Comparison of ENCODE assay signal across 8 mouse cellular contexts in genomic region chr15:84168170-84169161, GRCm38 (mm10). TPM values are rescaled to one million over a fixed set of nuclear protein-coding genes. Genes with fewer than 3 reads are reported as not detected.
DNase-seq lines count a peak whose midpoint lies in the region; ATAC-seq lines count a peak whose summit lies in the region.

No protein-coding gene starts in this region.

- 1% methylated on average over 28 of the region's 28 CpGs for WGBS in forebrain, embryonic 11.5 days
- 2% methylated on average over 28 of the region's 28 CpGs for WGBS in hindbrain, embryonic 10.5 days
- WGBS in midbrain, embryonic 15.5 days, result 1% methylated on average over 28 of the region's 28 CpGs

- ATAC-seq in forebrain, embryonic 11.5 days (replicated peaks; ENCODE audit: low FRiP score), result peak; percentile 43
- ATAC-seq in midbrain, embryonic 15.5 days (replicated peaks), result peak; percentile 49

- H3K36me3 ChIP-seq in forebrain, embryonic 11.5 days (ENCODE audit: control insufficient read depth, insufficient read depth, low read length), result no peaks in the 10 kb centered on the region
- no peaks in the 10 kb centered on the region for H3K36me3 ChIP-seq in hindbrain, embryonic 10.5 days
- no peaks in the 10 kb centered on the region for H3K36me3 ChIP-seq in midbrain, embryonic 15.5 days (replicated peaks)

- H3K27me3 ChIP-seq in forebrain, embryonic 11.5 days (ENCODE audit: control insufficient read depth, insufficient read depth, low read length), result peaks cover 6% of the 10 kb centered on the region; the same call in 1 of the 2 replicates
- H3K27me3 ChIP-seq in hindbrain, embryonic 10.5 days (ENCODE audit: insufficient read depth, poor library complexity, severe bottlenecking), result peaks cover 23% of the 10 kb centered on the region
- H3K27me3 ChIP-seq in midbrain, embryonic 15.5 days (replicated peaks), result no peaks in the 10 kb centered on the region

- peaks cover 9% of the 10 kb centered on the region for H3K4me1 ChIP-seq in forebrain, embryonic 11.5 days (replicated peaks; ENCODE audit: control insufficient read depth, insufficient read depth, low read length)
- H3K4me1 ChIP-seq in hindbrain, embryonic 10.5 days (replicated peaks), result peaks cover 24% of the 10 kb centered on the region
- H3K4me1 ChIP-seq in midbrain, embryonic 15.5 days, result peaks cover 24% of the 10 kb centered on the region

- intact Hi-C loops in heart, postnatal 25 days (cut with DNase I), result loop anchor here (5.0 kb wide), 1 partner anchor 96 kb away; no protein-coding TSS in a partner anchor
- intact Hi-C loops in left cerebral cortex, postnatal 10 days (cut with DNase I), result loop anchor here (5.0 kb wide), 1 partner anchor 46 kb away; the partner anchor contains the start of gene Pnpla5

- H3K9ac ChIP-seq in forebrain, embryonic 11.5 days (ENCODE audit: low read length), result peak overlapping the region; percentile 58
- H3K9ac ChIP-seq in midbrain, embryonic 15.5 days, result peak overlapping the region; percentile 46

- peak overlapping the region; percentile 97 for H3K4me2 ChIP-seq in forebrain, embryonic 11.5 days (ENCODE audit: low read depth, low read length, severe bottlenecking)
- peak overlapping the region; percentile 69 for H3K4me2 ChIP-seq in midbrain, embryonic 15.5 days

- no peaks in the 10 kb centered on the region for H3K9me3 ChIP-seq in forebrain, embryonic 11.5 days (ENCODE audit: control insufficient read depth, low read length)
- H3K9me3 ChIP-seq in hindbrain, embryonic 10.5 days, result no peaks in the 10 kb centered on the region
- H3K9me3 ChIP-seq in midbrain, embryonic 15.5 days, result no peaks in the 10 kb centered on the region

- H3K4me3 ChIP-seq in forebrain, embryonic 11.5 days (ENCODE audit: low read depth, low read length), result peak overlapping the region; percentile 46
- H3K4me3 ChIP-seq in hindbrain, embryonic 10.5 days, result peak overlapping the region; percentile 66
- H3K4me3 ChIP-seq in midbrain, embryonic 15.5 days, result peak overlapping the region; percentile 49

- DNase-seq in heart, adult 11 months, result peak; percentile 94
- no peak for DNase-seq in heart, postnatal 25 days (ENCODE audit: low spot score)
- DNase-seq in brain, adult 2 months (ENCODE audit: low read depth, low spot score), result peak; percentile 64
- peak; percentile 57 for DNase-seq in forebrain, embryonic 11.5 days (ENCODE audit: low spot score)
- DNase-seq in hindbrain, embryonic 10.5 days (ENCODE audit: low spot score), result peak; percentile 19
- DNase-seq in left cerebral cortex, postnatal 10 days (ENCODE audit: extremely low spot score in 1 of 2, low spot score in 2 of 2), result peak; percentile 51 to 76
- no peak for DNase-seq in B cell, adult 2 months

- H3K27ac ChIP-seq in forebrain, embryonic 11.5 days (ENCODE audit: low read depth, low read length), result no peak overlapping the region
- peak overlapping the region; percentile 82 for H3K27ac ChIP-seq in hindbrain, embryonic 10.5 days
- H3K27ac ChIP-seq in midbrain, embryonic 15.5 days, result peak overlapping the region; percentile 87

RNA-seq across cellular contexts. Expression of gene Pnpla3, which starts 0.8 kb away (rescaled TPM):
- 1 to 10 TPM; 4.2 to 6.4 TPM for total RNA-seq in heart, postnatal 25 days (2021)
- polyA plus RNA-seq in forebrain, embryonic 11.5 days (2014; fragmentation: Nextera tagmentation; extraction: Ambion mirVana), result 1.6 and 2.0 TPM in 2 replicates
- 0.88 and 1.1 TPM in 2 replicates for polyA plus RNA-seq in hindbrain, embryonic 10.5 days (2016; fragmentation: Nextera tagmentation; extraction: Ambion mirVana)
- 10 to 100 TPM; 13.1 to 16.3 TPM for total RNA-seq in left cerebral cortex, postnatal 10 days (2021)
- polyA plus RNA-seq in midbrain, embryonic 15.5 days (2015; fragmentation: Nextera tagmentation; extraction: Ambion mirVana), result 4.6 and 6.4 TPM in 2 replicates

RNA-seq across cellular contexts. Expression of gene Samm50, which starts 23.6 kb away (rescaled TPM):
- total RNA-seq in heart, postnatal 25 days (2021), result 100 to 1,000 TPM; 264 to 267 TPM
- 78.8 and 83.0 TPM in 2 replicates for polyA plus RNA-seq in forebrain, embryonic 11.5 days (2014; fragmentation: Nextera tagmentation; extraction: Ambion mirVana)
- 94.5 and 103 TPM in 2 replicates for polyA plus RNA-seq in hindbrain, embryonic 10.5 days (2016; fragmentation: Nextera tagmentation; extraction: Ambion mirVana)
- total RNA-seq in left cerebral cortex, postnatal 10 days (2021), result 10 to 100 TPM; 93.8 to 94.3 TPM
- polyA plus RNA-seq in midbrain, embryonic 15.5 days (2015; fragmentation: Nextera tagmentation; extraction: Ambion mirVana), result 83.3 and 86.6 TPM in 2 replicates

RNA-seq across cellular contexts. Expression of gene Pnpla5, which starts 45.5 kb away (rescaled TPM):
- not detected for total RNA-seq in heart, postnatal 25 days (2021)
- not detected in 2 replicates for polyA plus RNA-seq in forebrain, embryonic 11.5 days (2014; fragmentation: Nextera tagmentation; extraction: Ambion mirVana)
- polyA plus RNA-seq in hindbrain, embryonic 10.5 days (2016; fragmentation: Nextera tagmentation; extraction: Ambion mirVana), result not detected in 2 replicates
- not detected for total RNA-seq in left cerebral cortex, postnatal 10 days (2021)
- polyA plus RNA-seq in midbrain, embryonic 15.5 days (2015; fragmentation: Nextera tagmentation; extraction: Ambion mirVana), result not detected in 2 replicates

Comparison
In these comparisons a context has a peak if more than half of its experiments do, and no peak if none do; other contexts are left out.
1. DNase-seq: peak in heart, adult 11 months (single experiment), brain, adult 2 months (single experiment), forebrain, embryonic 11.5 days (single experiment), hindbrain, embryonic 10.5 days (single experiment) and left cerebral cortex, postnatal 10 days (2 of 2); none in heart, postnatal 25 days (single experiment) and B cell, adult 2 months (0 of 2).
2. Peak in every context shown above with its lines, with median percentiles within 50 percentile points of each other: H3K4me3 ChIP-seq.